Mouse (Mus musculus) splenic B cell, adult 2 months (primary cell): ENCODE measurements around the gene Acvrl1.

Source experiments
- DNase-seq: peaks from one replicate; pipeline ENCODE4 v3.0.0-alpha.2; 2011; ENCODE audit warnings: low read depth, low spot score
- H3K27me3 ChIP-seq: 2 replicates; pipeline ENCODE4 v1.6.1; 2012; ENCODE audit warnings: mild to moderate bottlenecking, low read length, moderate library complexity, mixed read lengths; ENCODE audit not compliant: control insufficient read depth, poor library complexity, insufficient read depth, severe bottlenecking
- H3K36me3 ChIP-seq: 2 replicates; pipeline ENCODE4 v1.6.1; 2012; ENCODE audit warnings: mild to moderate bottlenecking, low read length, moderate library complexity, mixed read lengths; ENCODE audit not compliant: control insufficient read depth, poor library complexity, insufficient read depth, severe bottlenecking

The Acvrl1 gene

DNA sequence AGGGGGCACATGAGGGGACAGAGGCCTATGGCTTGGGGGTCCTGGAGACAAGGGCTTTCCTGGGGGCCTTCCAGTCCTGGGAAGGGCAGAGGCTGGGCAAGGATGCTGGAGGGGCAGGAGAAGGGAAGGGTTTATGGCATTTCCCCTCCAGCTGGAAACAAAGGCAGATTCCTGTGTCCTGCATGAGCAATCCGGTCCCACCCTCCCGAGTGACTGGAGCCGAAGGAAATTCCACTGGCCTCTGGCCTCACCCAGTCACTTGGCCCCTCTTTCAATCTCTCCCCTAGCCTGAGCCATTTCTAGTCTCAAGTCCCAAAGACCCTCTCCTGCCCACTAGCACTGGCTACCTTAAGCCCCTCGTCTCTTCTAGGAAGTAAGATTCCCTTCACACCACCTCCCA, 5.1 kb upstream of the Acvrl1 start:
- no peak for DNase-seq
- Histone ChIP-seq H3K36me3 (no peaks in the 10 kb centered on the region), H3K27me3 (no peaks in the 10 kb centered on the region; the same call in 1 of the 2 replicates)

DNA sequence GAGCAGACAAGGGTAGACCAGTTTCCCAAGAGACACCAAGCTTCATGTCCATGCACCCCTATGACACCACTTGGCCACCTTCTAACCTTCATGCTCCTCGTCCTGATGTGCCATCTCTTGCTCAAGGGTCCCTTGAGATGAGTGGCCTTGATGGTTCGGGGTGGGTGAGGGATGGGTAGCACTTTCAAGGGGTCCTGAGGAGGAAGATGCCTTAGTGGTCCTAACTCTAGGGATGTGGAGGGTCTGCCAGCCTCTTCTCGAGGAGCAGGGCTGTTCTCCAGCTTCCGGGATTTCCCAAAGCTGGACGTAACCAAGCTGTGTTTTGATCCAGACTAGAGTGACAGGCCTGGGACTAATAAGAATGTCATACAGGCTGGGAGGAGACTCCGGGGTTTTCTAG, 2.8 kb upstream of the Acvrl1 start:
- Histone ChIP-seq H3K36me3 (no peaks in the 10 kb centered on the region), H3K27me3 (no peaks in the 10 kb centered on the region; the same call in 1 of the 2 replicates)
- no peak for DNase-seq

- no peaks in the 10 kb centered on the region; the same call in 1 of the 2 replicates for H3K36me3 ChIP-seq
- H3K27me3 ChIP-seq, result no peaks in the 10 kb centered on the region; the same call in 1 of the 2 replicates
- no peak for DNase-seq
These were observed 1.3 kb upstream of the Acvrl1 start for GRCm38 (mm10) chr15:101126876-101127544.

GRCm38 (mm10) chr15:101129412-101129811, 1.1 kb downstream of the Acvrl1 start:
- DNase-seq, result no peak
- H3K36me3 ChIP-seq, result no peaks in the 10 kb centered on the region; the same call in 1 of the 2 replicates
- no peaks in the 10 kb centered on the region; the same call in 1 of the 2 replicates for H3K27me3 ChIP-seq

DNA sequence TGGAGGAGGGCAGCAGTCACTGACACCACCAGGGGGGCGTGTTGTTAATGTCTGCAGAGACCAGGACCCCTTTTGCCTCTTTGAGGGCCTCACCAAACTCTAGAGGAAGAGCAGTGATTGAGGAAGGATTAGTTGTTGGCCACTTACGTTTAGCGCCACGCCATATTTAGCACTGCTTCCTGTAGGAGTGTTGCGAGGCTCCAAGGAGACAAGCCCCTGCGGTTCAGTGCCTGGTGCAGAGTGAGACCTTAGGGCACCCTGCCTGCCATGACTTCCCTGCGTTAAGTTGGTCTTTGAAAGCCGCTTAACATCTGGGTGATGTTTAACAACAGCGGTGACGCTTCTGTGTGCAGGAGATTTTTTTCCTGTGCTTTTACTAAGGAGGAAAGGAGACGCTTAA, 3.2 kb downstream of the Acvrl1 start:
- no peaks in the 10 kb centered on the region; the same call in 1 of the 2 replicates for H3K27me3 ChIP-seq
- DNase-seq, result no peak
- no peaks in the 10 kb centered on the region; the same call in 1 of the 2 replicates for H3K36me3 ChIP-seq

DNA sequence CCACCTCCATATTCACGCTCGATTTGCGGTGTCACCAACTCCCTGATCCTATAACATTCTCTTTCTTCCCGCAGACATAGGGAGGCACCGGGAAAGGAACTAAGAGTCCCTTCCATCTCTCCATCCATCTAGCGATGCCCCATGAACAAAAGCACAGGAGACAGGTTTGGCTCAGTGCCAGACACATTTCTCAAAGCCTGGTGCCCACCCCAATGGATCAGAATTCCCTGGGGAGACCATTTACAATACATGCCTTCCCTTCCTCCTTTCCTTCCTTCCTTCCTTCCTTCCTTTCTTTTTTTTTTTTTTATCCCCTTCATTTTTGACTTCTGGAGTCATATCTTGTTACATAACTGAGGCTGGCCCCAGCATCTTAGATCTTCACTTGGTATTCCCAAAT, 3.7 kb downstream of the Acvrl1 start:
- Histone ChIP-seq H3K36me3 (no peaks in the 10 kb centered on the region; the same call in 1 of the 2 replicates), H3K27me3 (no peaks in the 10 kb centered on the region; the same call in 1 of the 2 replicates)
- no peak for DNase-seq

DNA sequence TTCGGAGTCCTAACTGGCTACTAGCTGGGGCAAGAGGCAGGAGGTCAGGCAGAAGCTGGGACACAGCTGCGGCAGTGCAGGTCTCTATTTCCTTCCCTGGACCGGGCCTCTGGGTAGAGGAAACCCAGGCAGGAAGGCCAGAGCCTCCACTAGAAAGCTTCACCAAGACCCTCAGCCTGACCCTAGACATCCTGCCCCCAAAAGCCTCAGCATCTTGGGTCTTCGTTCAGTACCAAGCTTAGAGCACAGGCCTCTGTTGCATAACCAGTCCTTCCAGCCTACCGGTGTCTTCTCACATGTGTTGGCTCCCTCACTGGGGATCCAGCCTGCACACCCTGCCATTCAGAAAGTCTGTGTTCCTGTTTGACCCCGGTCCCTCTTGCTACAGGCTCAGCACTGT, 4.4 kb downstream of the Acvrl1 start:
- Histone ChIP-seq H3K36me3 (no peaks in the 10 kb centered on the region; the same call in 1 of the 2 replicates), H3K27me3 (no peaks in the 10 kb centered on the region; the same call in 1 of the 2 replicates)
- no peak for DNase-seq

GRCm38 (mm10) chr15:101133993-101134704, 5.8 kb downstream of the Acvrl1 start:
- DNase-seq, result peak; percentile 66
- no peaks in the 10 kb centered on the region; the same call in 1 of the 2 replicates for H3K36me3 ChIP-seq
- no peaks in the 10 kb centered on the region for H3K27me3 ChIP-seq

DNA sequence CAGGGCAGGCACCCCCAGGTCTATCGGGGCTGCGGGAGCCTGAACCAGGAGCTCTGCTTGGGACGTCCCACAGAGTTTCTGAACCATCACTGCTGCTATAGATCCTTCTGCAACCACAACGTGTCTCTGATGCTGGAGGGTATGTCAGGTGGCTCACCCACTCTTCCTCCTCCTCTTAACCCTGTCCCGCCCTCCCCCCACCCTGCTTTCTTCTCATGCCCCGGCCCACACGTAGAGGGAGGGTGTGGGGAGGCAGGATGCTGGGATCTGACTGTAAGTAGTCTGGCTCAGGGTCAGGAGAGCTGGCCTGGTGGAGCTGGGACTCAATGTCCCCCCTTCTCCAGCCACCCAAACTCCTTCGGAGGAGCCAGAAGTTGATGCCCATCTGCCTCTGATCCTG, 7.1 kb downstream of the Acvrl1 start:
- no peaks in the 10 kb centered on the region for H3K27me3 ChIP-seq
- DNase-seq, result no peak
- H3K36me3 ChIP-seq, result no peaks in the 10 kb centered on the region; the same call in 1 of the 2 replicates

DNA sequence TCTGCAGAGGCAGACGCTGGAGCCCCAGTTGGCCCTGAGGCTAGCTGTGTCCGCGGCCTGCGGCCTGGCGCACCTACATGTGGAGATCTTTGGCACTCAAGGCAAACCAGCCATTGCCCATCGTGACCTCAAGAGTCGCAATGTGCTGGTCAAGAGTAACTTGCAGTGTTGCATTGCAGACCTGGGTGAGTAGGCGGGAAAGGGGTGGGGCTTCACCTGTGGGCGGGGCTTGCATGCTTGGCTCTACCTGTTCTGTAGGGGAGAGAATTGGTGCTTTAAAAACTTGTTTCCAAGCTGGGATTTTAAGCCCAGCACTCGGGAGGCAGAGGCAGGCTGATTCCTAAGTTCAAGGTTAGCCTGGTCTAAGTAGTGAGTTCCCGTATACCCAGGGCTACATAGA, 9.1 kb downstream of the Acvrl1 start:
- no peak for DNase-seq
- Histone ChIP-seq H3K27me3 (no peaks in the 10 kb centered on the region), H3K36me3 (no peaks in the 10 kb centered on the region)

- no peaks in the 10 kb centered on the region for H3K27me3 ChIP-seq
- DNase-seq, result no peak
- no peaks in the 10 kb centered on the region for H3K36me3 ChIP-seq
These were observed 10.4 kb downstream of the Acvrl1 start for GRCm38 (mm10) chr15:101138675-101139074.

DNA sequence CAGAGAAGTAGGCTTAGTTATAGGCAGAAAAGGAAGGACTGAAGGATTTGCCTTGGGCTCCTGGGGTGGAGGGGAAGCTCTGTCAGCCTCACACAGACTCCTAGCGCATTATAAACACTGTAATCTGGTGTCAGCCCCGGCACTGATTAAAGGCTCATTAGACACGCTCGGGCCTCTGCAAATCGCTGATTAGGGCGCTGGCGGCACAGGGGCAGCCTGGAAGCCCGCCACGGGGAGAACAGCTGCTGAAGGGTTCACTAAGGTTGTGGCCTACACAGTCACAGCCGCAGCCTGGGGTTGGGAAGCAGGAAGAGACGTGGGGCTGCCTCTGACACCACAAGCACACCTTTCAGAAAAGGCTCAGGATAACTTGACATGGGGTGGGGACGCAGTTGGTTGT, 11.6 kb downstream of the Acvrl1 start:
- Histone ChIP-seq H3K36me3 (no peaks in the 10 kb centered on the region), H3K27me3 (no peaks in the 10 kb centered on the region)
- DNase-seq, result no peak

- no peak for DNase-seq
- Histone ChIP-seq H3K36me3 (no peaks in the 10 kb centered on the region), H3K27me3 (no peaks in the 10 kb centered on the region)
These were observed 12.3 kb downstream of the Acvrl1 start for GRCm38 (mm10) chr15:101140587-101140986.

GRCm38 (mm10) chr15:101141061-101141541, 12.8 kb downstream of the Acvrl1 start:
- DNase-seq, result peak; percentile 60
- Histone ChIP-seq H3K36me3 (no peaks in the 10 kb centered on the region), H3K27me3 (no peaks in the 10 kb centered on the region)

DNA sequence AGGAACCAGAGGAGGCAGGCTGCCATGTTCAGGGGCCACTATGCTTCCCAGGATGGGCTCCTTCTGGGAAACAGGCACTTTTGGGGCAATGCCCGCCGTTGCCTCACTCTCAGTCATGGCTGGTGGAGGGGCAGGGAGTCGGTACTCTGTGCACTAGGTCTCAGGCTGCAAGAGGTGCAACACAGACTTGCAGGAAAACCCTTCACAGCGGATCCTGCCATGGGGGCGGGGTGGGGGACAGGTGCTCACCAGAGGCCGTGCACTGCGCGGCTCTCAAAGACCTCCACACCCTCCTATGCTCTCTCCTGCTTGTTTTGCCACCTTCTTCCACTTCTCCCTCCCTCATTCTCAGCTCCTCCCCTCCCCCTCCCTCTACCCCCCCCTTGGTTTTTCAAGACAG, 14.3 kb downstream of the Acvrl1 start:
- H3K27me3 ChIP-seq, result no peaks in the 10 kb centered on the region
- H3K36me3 ChIP-seq, result no peaks in the 10 kb centered on the region
- DNase-seq, result no peak
